Mouse (Mus musculus) liver, embryonic 14.5 days (tissue): ENCODE results near the gene Actn1. TPM values are rescaled to one million over a fixed set of nuclear protein-coding genes. Genes with fewer than 3 reads are reported as not detected.
"Not testable (repeated sequence)": the region's sequence is repeated elsewhere in the genome, so short reads cannot be mapped to it uniquely, and the experiment has no call there.

ENCODE experiments used
- ATAC-seq: fragments of 200-750 bp; cut with Nextera tagmentation; 2 replicates; pipeline ENCODE4 v1.8.0; 2017; ENCODE audit warnings: moderate number of reproducible peaks, mild to moderate bottlenecking, moderate library complexity; ENCODE audit not compliant: insufficient read depth
- DNase-seq, 3 experiments: peaks; one replicate each; pipeline ENCODE4 v3.0.0-alpha.2; 2012 to 2013; ENCODE audit warnings: low read depth in 3 of 3, low spot score in 3 of 3
- H3K27ac ChIP-seq: fragments of 300-500 bp; sonication (generic); 2 replicates; pipeline ENCODE4 v1.5.1; 2014; ENCODE audit warnings: moderate library complexity, mild to moderate bottlenecking, control low read depth, inconsistent platforms
- H3K27me3 ChIP-seq: fragments of 300-500 bp; sonication (generic); 2 replicates; pipeline ENCODE4 v1.6.1; 2014; ENCODE audit warnings: mild to moderate bottlenecking, low read length, moderate library complexity; ENCODE audit not compliant: control insufficient read depth, insufficient read depth
- H3K36me3 ChIP-seq: fragments of 300-500 bp; sonication (generic); replicated peaks from 2 replicates; pipeline ENCODE4 v1.6.1; 2014; ENCODE audit warnings: low read depth; ENCODE audit not compliant: control insufficient read depth, insufficient read depth
- H3K4me1 ChIP-seq, 2 experiments: fragments of 200-500 bp in 1 of 2; fragments of 300-500 bp in 1 of 2; sonication (generic) in 1 of 2; replicated peaks; 2 replicates each; pipeline ENCODE4 v1.6.1; 2012 to 2014; ENCODE audit warnings: antibody characterized with exemption in 1 of 2, inconsistent platforms in 1 of 2, low read length in 1 of 2; ENCODE audit not compliant: control insufficient read depth in 2 of 2, insufficient read depth in 2 of 2
- H3K4me2 ChIP-seq: fragments of 300-500 bp; sonication (generic); 2 replicates; pipeline ENCODE4 v1.6.1; 2014; ENCODE audit warnings: low read depth, mild to moderate bottlenecking, control low read depth, moderate library complexity
- H3K4me3 ChIP-seq, 2 experiments: fragments of 200-500 bp in 1 of 2; fragments of 300-500 bp in 1 of 2; sonication (generic) in 1 of 2; 2 replicates each; pipeline ENCODE4 v1.5.1; 2012 to 2014; ENCODE audit warnings: low read depth in 2 of 2, low read length in 2 of 2, mild to moderate bottlenecking in 2 of 2, control low read depth in 1 of 2, inconsistent platforms in 1 of 2, moderate library complexity in 1 of 2; ENCODE audit not compliant: insufficient read depth in 1 of 2
- H3K9ac ChIP-seq: fragments of 300-500 bp; sonication (generic); replicated peaks from 2 replicates; pipeline ENCODE4 v1.6.1; 2014; ENCODE audit warnings: mild to moderate bottlenecking, control low read depth, moderate library complexity
- H3K9me3 ChIP-seq: fragments of 300-500 bp; sonication (generic); 2 replicates; pipeline ENCODE4 v1.6.1; 2016; ENCODE audit warnings: low read length, mixed read lengths; ENCODE audit not compliant: control insufficient read depth
- CTCF ChIP-seq: IDR thresholded peaks from 2 replicates; pipeline ENCODE4 v1.5.1; 2016; ENCODE audit warnings: antibody characterized with exemption, low read depth, control low read depth
- EP300 ChIP-seq: IDR thresholded peaks from 2 replicates; pipeline ENCODE4 v1.6.1; 2016; ENCODE audit warnings: antibody characterized with exemption, low read depth
- WGBS: fragments of 180-500 bp; shearing (Covaris S2); extraction: QIAGEN DNeasy Blood & Tissue Kit; methylation state at CpG from one replicate; pipeline ENCODE4 v1.1.7; 2014; ENCODE audit not compliant: insufficient replicate concordance; 5-methylcytosine and 5-hydroxymethylcytosine counted together
- polyA plus RNA-seq, 2 experiments: library from polyadenylated mRNA; depleted of rRNA in 1 of 2; stranded (reverse) in 1 of 2; unstranded in 1 of 2; fragments of >200 nt; fragmentation: Nextera tagmentation in 1 of 2; extraction: Ambion mirVana in 1 of 2; gene quantifications; 2 replicates each; pipeline versions ENCODE4 v1.2.1 to v1.2.3; 2012 to 2014

Actn1 gene
- polyA plus RNA-seq, 2 experiments = 5.6 to 14.0 TPM

GRCm38 (mm10) chr12:80270924-80271323 lies 10.8 kb upstream of the Actn1 start:
- H3K4me2 ChIP-seq = no peak overlapping the region
- H3K4me3 ChIP-seq = no peak overlapping the region
- no peaks in the 10 kb centered on the region for H3K9me3 ChIP-seq
- TF ChIP-seq CTCF (no peak), EP300 (no peak)
- ATAC-seq = no peak
- WGBS = 16% methylated on average over 3 of the region's 3 CpGs
- DNase-seq = no peak
- no peak overlapping the region for H3K27ac ChIP-seq
- no peaks in the 10 kb centered on the region for H3K36me3 ChIP-seq
- H3K9ac ChIP-seq = no peak overlapping the region
- H3K27me3 ChIP-seq = no peaks in the 10 kb centered on the region
- H3K4me1 ChIP-seq = peaks cover 0 to 5% of the 10 kb centered on the region in 2 experiments; a peak in 1 of 4 replicates

- Histone ChIP-seq H3K4me1 (peaks cover 0 to 5% of the 10 kb centered on the region in 2 experiments; a peak in 1 of 4 replicates), H3K9me3 (no peaks in the 10 kb centered on the region), H3K27ac (no peak overlapping the region), H3K27me3 (no peaks in the 10 kb centered on the region), H3K36me3 (no peaks in the 10 kb centered on the region), H3K4me2 (no peak overlapping the region), H3K9ac (no peak overlapping the region), H3K4me3 (no peak overlapping the region)
- TF ChIP-seq EP300 (no peak), CTCF (no peak)
- ATAC-seq (no peak), DNase-seq (no peak)
- WGBS = 66% methylated on average over 2 of the region's 2 CpGs
Observed at GRCm38 (mm10) chr12:80269303-80269702, 9.1 kb upstream of the Actn1 start.

- DNase-seq (no peak), ATAC-seq (no peak)
- 69% methylated on average over 6 of the region's 6 CpGs for WGBS
- peaks cover 0 to 5% of the 10 kb centered on the region in 2 experiments; a peak in 1 of 4 replicates for H3K4me1 ChIP-seq
- no peak overlapping the region for H3K4me3 ChIP-seq
- H3K27ac ChIP-seq = no peak overlapping the region
- H3K27me3 ChIP-seq = no peaks in the 10 kb centered on the region
- H3K36me3 ChIP-seq = no peaks in the 10 kb centered on the region
- H3K9ac ChIP-seq = no peak overlapping the region
- no peaks in the 10 kb centered on the region for H3K9me3 ChIP-seq
- no peak overlapping the region for H3K4me2 ChIP-seq
- TF ChIP-seq EP300 = no peak
- TF ChIP-seq CTCF = no peak
Observed at GRCm38 (mm10) chr12:80267962-80268361, 7.8 kb upstream of the Actn1 start.

GRCm38 (mm10) chr12:80264388-80264787 lies 4.2 kb upstream of the Actn1 start:
- not testable (repeated sequence) for H3K36me3 ChIP-seq, H3K4me2 ChIP-seq, ATAC-seq, H3K9ac ChIP-seq, H3K27ac ChIP-seq, H3K4me1 ChIP-seq, H3K9me3 ChIP-seq, H3K4me3 ChIP-seq, DNase-seq
- WGBS = 23% methylated on average over 7 of the region's 7 CpGs
- H3K27me3 ChIP-seq = peaks cover 29% of the 10 kb centered on the region

GRCm38 (mm10) chr12:80260744-80261695 lies 849 bp upstream of the Actn1 start:
- Histone ChIP-seq H3K36me3 (no peaks in the 10 kb centered on the region), H3K4me2 (peak overlapping the region; percentile 44), H3K4me1 (no peaks in the 10 kb centered on the region), H3K27me3 (peaks cover 40% of the 10 kb centered on the region), H3K4me3 (peak overlapping the region; percentile 39 to 54), H3K9me3 (no peaks in the 10 kb centered on the region), H3K9ac (no peak overlapping the region), H3K27ac (no peak overlapping the region)
- 13% methylated on average over 25 of the region's 25 CpGs for WGBS
- ATAC-seq = peak; percentile 21; the same call in 1 of the 2 replicates
- no peak for DNase-seq
- no peak for TF ChIP-seq CTCF
- no peak for TF ChIP-seq EP300
